Mouse (Mus musculus): Measurements from ENCODE around the gene Ceacam1.
A peak's percentile ranks its signal among the peaks of the same experiment; 100 is the strongest.
"Not testable (repeated sequence)": the region's sequence is repeated elsewhere in the genome, so short reads cannot be mapped to it uniquely, and the experiment has no call there.

Gene Ceacam1

DNA sequence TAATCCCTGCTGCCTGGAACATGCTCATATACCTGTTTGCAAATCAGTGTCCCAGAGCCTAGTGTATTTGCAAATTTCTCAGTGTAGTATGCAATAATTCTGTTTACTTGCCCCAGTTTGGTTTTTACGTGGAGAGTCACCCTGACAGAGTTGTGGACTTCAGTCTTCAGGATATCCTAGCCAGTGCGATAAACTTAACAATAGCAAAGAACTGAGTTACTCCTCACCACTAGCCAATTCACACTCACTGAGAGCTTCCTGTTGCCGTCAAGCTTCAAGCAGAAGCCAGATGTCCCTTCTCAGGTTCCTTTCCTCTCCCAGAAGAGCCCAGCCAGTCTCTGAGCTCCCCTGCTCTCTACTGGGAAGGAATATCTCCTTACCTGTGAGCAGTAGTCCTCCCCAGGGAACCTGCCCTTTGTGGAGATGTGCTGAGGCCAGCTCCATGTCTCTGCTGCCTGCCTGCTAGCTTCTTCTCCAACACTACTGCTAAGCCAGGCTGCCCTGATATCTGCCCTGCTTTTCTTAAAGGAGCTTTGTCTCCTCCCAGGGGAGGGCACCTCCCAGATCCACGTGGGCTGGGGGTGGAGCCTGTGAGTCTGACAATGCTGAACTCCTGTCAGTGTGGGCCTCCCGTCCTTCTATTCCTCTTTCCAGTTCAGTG is at the start of gene Ceacam1:
TSS of gene Ceacam1 (minus strand) at position 513 of the 661 bp plus-strand sequence.
- peak; percentile 64 for DNase-seq

DNA sequence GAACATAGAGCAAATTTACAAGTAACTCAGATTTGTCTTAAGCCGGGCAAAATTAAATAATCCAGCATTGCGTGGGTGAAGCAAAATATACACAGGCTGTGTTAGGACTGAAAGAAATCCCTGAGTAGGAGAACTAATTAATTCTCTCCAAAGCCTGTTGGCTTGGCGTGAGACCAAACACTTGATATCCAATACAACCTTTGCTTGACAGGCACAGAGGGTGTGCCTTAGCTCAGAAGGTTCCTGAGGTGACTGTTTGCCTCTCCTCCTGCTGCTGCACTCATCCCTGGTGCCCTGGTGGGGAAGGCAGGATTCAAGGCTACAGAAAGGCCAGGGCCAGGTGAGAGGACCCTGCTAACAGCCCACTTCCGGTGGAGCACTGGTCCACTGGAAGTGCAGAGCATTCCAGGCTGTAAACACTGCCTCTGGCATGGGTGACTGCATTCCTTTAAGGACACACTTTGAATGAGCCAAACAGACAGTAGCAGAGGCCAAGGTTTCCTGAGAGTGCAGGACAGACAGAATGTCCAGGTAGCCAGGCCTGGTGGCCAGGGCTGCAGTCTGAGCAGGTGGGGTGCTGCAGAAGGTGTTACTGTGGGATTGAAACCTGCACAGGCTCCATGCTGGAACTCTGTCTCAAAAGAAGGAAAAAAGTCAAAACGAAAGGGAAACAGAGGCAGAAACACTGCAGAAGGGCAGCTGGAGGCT is 38.8 kb upstream of the Ceacam1 start:
- DNase-seq = not testable (repeated sequence)

DNA sequence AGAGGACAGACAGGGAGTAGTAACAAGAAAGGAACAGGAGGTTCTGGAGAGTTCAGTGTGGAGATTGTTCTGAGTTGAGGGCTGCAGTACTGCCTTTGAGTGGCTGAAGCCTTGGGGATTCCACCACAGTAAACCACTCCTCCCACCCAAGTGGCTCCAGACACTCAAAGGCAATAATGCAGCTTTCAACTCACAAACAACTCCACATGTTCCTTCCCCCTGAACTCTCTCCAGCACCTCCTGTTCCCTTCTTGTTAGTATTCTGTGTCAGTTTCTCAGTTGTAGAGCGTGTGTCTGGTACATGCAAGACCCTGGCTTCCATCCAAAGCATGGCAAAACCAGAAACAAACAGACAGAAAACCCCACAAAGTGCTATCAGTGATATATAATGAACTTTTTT is 38.3 kb upstream of the Ceacam1 start:
- DNase-seq = not testable (repeated sequence)

DNA sequence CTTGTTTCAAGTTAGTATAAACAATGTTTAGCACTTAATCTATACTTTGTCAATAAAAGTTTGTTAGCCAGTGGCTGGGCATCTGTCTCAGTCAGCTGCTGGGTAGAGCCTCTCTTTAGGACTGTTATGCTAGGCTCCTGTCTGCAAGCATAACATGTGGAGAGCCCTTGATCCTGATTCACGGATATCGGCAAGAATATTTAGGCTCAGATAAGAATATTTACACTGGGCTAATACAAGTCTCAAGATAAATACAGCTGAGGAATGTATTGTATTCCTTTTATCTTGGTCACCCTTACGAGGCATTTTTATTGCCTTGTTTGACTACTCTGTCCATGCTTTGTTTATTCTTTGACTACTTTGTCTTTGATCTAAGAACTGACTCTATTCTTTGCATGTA is 32.5 kb upstream of the Ceacam1 start:
- no peak for DNase-seq

DNA sequence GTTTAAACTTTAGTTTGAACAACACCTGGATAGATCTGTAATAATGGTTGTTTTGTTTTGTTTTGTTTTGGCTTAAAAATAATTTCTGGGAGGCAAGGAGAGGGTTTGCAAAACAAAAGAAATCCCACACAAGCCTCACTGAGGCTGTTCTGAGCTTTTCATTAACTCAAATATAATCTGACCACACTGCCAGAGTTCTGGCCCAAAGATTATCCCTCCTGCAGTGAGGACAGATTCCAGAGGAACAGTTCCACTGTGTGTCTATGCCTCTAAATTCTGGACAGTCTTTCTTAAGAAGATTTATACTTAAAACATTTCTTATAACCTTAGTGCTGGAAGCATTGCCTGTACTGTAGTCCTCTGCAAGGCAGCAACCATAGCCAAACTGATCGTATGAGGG is 17.2 kb upstream of the Ceacam1 start:
- no peak for DNase-seq

DNA sequence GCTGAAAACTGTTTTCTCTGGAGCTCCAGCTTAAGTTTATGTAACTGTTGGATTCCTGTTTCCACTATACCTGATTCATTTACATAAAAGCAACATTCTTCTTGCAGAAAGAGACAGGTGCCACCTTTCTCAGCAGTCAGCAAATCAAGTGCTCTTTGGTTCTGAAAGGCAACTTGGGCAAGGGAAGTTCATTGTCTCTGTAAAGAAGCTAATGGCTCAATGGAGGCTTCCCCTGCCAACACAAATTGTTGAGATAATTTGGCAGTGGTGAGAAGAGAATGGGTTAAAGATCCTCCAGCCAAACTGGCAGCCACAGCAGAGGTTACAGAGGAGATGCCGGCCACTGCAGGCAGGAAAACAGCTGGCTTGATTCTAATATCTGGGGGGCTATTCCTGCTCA is 13.3 kb upstream of the Ceacam1 start:
- DNase-seq = not testable (repeated sequence)

DNA sequence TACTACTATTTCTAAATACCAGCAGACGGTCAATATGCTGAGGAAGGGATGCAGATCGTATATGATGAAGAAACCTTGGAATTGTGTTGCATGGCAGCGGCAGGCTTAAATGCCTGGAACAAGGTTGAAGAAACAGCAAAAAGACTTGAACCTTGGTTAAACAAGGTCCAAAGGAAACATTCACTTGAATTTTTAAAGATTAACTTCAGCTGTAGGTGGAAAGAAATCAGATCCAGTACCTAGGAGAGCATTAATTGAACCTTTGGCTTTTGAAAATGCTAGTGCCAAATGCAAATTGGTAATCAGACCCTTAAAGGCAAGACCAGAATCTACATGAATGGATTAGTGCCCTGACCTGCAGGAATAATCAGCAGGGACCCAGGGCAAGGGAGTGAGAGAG is 12.0 kb upstream of the Ceacam1 start:
- DNase-seq = not testable (repeated sequence)

DNA sequence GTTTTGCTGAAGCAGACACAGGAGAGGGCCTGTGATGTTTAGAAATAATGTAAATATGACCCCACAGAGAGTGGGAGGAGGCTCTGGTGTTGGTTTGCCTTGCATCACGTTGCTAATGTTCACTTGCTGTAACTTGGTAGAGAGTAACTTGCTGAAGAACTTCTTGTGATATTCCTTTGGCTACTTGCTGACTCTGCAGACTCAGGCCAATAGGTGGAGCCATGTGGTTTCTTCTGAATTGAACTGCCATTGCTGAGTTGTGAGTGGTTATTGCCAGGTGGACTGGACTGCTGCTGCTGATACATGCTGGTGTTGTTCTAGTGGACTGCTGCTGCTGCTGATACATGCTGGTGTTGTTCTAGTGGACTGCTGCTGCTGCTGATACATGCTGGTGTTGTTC is 8.8 kb upstream of the Ceacam1 start:
- no peak for DNase-seq

DNA sequence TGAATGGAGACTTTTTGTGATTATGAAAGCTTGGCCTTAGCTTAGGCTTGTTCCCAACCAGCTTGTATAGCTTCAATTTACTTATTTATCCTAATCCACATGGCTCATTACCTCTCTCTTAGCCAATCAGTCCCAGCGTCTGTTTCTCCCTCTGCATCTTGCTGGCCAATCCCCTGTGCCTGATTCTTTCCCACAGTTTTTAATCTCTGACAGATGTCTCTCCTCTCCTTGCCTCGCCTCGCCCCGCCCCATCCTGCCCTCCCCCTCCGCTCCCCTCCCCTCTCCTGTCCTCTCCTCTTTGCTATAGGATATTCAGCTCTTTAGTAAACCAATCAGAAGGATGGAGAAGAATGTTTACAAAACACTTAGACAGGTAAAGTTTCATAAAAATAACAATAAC is 7.7 kb upstream of the Ceacam1 start:
- DNase-seq = no peak

DNA sequence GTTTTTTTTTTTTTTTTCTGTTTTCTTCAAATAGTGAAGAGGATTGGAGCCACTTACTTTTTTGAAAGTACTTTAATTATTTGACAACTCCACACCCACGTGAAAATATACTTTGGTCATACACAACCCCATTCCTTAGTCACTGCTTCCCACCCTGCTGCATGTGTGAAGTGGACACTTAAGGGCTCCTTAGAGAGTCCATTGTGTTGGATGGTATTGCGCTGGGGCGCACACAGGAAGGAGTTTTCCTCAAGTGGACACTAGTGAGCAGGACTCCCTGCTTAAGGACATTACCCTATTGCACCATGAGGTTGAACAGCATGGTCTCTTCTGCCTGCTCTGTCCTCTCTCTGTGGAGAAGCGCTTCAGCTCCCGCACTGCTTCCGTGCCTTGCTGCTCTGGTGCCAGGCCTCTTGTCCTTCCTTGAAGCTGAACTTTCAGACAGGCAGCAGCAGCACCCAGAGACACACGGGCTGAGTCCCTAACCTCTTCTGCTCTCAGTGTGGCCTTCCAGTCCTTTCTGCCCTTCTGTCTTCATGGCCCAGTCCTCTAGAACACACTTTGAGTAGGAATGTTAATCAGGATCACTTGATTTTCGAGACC is 5.8 kb upstream of the Ceacam1 start:
- DNase-seq = no peak

DNA sequence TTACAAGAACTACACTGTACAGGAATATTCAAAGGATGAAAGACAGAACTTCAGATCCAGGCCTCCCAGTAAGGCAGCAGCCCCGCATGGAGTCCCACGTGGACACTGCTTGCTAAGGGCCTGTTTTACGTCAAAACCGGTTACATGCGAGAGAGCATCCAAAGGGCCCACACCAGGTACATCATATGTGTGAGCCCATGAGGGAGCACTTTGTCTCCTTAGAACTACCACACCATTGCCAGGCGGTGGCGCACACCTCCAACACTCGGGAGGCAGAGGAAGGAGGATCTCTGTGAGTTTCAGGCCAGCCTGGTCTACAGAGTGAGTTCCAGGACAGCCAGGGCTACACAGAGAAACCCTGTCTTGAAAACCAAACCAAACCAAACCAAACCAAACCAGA is 3.4 kb upstream of the Ceacam1 start:
- DNase-seq = peak; percentile 21

DNA sequence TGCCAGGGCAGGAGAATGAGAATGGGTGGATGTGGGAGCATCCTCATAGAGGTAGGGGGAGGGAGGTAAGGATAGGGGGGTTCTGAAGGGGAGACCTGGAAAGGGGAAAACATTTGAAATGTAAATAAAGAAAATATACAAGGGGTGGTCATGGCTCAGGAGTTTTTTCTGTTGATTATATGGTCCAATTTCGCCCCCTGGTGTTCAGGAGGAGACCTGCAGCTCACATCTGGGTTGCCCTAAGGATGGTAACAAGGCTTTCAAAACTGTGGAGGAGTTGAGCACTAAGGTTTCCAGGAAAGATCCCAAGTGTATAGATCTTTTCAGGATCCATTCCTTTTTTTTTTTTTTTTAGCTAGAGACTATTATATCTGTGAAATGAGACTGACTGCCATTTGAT is 2.0 kb upstream of the Ceacam1 start:
- DNase-seq = peak; percentile 15

DNA sequence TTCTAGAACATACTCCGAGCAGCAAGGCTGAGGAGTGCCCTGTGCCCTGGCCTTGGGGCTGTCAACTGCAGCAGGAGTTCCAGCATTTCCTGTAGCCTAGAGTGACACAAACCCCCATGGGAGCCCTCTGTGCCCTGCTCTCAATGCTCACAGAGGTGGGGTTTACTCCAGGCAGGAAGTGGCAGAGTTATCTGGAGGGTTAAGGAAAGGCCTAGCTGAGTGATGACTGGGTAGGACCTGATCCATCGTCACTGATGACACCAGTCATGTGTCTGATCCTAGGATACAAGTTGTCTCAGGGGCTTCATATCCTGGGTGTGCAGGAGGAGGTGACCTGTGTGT is 320 bp upstream of the Ceacam1 start:
- not testable (repeated sequence) for DNase-seq

DNA sequence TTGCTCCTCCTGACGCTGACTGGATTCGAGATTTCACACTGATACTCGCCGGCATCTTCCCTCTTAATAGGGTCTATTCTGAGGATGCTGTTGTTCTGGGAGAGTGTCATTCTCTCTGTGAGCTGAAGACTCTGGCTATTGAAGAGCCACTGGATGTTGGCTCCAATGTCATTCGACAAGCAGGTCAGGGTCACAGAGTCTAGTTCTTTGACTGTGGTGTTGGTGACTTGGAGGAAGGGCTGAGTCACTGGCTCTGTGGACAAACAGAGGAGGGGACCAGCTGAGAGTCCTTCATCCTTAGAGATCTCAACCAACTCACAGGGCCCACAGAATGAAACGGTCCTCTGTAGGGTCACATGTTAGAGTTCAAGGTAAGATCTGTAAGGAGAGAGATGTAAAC is 5.6 kb downstream of the Ceacam1 start:
- DNase-seq = not testable (repeated sequence)

DNA sequence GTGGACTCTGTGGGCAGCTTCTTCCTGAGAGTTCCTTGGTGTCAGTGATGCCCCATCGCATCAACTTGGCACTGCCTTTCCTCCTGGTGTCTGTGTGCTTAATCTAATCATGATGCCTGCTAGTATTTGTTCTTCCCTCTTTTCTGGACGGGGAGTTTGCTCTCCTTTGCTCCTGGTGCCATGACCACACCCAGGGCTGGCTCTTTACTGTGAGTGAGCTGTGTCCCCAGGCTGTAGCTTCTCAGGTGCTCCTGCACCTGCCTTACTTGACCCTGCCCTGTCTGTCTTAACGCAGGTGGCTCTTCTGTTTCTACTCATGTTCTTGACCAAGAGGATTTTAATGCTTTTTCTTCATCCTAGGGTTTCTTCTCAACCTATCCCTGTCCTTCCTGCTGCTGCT is 11.8 kb downstream of the Ceacam1 start:
- DNase-seq = not testable (repeated sequence)

DNA sequence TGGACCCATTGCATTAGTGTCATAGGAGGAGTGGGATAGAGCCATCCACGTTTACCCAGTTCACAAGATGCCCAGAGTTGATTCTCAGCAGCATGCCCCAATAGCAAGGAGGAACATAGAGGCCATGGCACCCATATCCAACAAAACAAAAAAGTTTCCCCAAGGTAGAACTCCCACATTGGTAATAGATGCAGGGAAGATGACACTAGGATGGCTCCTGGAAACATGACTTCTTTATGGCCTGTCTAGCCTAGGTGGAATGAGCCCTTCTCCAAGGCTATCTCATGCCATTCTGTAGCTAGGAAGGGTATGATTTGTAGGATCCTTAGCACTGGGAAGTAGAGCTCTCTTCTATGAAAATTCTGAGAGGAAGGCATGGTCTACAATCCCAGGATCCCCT is 12.4 kb downstream of the Ceacam1 start:
- DNase-seq = no peak

DNA sequence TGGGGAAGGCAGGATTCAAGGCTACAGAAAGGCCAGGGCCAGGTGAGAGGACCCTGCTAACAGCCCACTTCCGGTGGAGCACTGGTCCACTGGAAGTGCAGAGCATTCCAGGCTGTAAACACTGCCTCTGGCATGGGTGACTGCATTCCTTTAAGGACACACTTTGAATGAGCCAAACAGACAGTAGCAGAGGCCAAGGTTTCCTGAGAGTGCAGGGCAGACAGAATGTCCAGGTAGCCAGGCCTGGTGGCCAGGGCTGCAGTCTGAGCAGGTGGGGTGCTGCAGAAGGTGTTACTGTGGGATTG is 15.4 kb downstream of the Ceacam1 start:
- DNase-seq = not testable (repeated sequence)

DNA sequence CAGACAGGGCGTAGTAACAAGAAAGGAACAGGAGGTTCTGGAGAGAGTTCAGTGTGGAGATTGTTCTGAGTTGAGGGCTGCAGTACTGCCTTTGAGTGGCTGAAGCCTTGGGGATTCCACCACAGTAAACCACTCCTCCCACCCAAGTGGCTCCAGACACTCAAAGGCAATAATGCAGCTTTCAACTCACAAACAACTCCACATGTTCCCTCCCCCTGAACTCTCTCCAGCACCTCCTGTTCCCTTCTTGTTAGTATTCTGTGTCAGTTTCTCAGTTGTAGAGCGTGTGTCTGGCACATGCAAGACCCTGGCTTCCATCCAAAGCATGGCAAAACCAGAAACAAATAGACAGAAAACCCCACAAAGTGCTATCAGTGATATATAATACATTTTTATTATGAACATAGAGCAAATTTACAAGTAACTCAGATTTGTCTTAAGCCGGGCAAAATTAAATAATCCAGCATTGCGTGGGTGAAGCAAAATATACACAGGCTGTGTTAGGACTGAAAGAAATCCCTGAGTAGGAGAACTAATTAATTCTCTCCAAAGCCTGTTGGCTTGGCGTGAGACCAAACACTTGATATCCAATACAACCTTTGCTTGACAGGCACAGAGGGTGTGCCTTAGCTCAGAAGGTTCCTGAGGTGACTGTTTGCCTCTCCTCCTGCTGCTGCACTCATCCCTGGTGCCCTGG is 15.9 kb downstream of the Ceacam1 start:
- DNase-seq = not testable (repeated sequence)

DNA sequence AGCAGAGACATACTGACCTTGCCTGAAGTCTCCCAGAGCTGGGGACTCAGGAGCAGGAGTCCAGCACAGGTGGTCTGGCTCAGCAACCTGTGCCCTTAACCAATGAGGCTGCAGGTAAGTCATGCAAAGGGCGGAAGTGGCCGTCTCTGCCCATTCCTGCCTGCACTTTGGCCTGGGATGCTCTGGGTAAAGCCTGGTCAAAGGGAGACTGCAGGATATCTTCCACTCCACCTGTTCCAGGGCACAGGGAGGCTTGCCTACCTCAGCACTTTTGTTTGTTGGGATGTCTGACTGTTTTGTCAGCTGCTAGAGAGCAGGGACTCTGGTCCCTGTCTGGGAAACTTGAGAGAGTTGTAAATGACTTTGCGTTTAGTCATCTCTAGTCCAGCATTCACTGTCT is 25.3 kb downstream of the Ceacam1 start:
- DNase-seq = no peak

DNA sequence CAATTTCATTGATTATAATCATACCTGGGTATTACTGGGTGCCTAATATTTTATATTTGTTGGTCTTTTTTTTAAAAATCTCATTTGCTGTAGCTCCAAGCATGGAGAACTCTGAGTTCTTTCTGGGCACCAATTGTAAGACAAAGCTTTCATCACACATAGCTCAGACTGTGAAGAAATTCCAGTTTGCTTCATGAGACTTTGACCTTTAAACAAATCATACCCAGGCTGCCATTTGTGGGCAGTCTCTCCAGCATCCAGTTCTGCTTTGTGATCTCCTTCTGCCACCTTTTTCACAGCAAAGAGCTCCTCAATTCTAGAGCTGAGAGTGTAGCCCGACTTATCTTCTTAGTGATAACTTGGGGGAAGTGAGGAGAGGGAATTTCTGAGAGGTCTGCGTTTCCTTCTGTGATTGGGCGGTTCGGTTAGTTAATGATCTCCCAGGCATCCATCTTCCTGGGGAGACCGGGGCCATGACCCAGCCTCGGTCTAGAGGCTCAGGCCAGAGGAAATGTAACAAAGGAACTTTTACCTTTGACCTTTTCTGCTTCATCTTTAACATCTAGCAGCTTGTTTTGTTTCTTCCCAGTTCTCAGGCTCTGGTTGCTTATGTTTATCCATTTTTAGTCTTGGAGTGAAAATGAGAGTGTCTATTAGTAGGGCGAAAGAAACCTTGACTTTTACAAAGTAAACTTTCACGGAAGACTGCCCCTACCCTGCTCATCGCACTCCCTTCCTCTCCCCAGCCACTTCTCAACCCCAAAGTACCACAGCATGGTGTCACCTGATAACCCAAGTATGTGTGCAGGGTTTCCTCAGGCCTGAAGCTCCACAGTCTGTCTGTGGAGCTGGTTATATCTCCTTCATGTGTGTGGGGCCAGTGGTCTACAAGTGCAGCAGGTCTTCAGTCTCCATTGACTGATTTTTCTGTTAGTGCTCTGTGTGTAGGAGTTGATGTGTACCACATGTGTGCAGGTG is 27.2 kb downstream of the Ceacam1 start:
- DNase-seq = no peak

DNA sequence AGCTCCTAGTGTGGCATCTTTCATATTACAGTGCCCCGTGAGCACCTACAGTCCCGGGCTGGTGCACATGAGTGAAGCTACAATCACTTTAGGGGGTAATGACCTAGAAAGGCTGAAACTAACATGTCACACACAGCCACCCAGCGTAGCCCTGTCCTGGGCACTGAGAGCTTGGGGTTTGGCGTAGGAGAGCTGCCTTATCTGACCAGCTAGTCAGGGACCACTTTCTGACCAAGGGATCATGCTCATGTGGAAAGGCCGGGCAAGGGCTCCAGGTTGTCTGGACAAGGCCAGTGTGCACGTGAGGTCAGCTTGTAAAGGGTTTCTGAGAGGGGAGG is 36.6 kb downstream of the Ceacam1 start:
- DNase-seq = no peak

DNA sequence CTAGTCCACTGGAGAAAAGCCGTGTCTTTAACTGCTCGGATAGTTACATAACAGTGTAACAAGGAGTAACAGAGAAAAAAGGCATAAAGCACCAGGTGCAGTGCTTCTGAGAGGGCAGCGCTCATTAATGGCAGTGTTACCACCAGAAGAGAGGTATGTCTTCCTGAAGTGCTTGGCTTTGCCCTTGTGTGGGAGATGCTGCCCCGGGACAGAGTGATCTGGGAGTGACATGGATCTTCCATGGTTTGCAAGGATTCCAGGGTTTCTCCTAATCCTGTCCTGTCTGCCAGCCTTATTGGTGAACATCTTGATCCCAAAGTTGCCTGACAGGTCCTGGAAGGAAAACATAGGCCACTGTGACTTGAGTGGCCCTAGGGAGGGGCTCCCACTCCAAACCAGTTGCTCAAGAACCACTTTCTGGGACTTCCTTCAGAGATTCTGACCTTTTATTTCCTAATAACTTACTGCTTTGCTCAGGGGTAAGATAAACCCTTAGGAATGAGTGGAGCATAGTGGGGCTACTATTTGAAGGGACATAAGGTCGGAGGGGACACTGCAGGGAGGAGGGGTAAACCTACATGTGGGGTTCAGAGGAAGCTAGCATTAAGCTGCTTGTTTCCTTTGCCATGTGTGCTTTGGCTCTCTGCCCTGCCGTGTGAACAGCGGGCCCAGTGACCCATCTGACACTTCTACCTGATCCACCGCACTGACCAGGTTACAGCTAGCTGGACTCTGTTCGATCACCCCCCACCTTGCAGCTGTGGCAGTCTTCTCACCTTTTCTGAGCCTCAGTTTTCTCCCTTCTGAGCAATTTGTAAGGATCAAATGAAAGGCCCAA is 37.2 kb downstream of the Ceacam1 start:
- peak; percentile 51 for DNase-seq
